Mouse (Mus musculus): ENCODE measurements around the gene Rbm45. TPM values are rescaled to one million over a fixed set of nuclear protein-coding genes. Genes with fewer than 3 reads are reported as not detected.

Rbm45 gene
- polyA plus RNA-seq, 1 experiment, result 8.9 TPM

DNA sequence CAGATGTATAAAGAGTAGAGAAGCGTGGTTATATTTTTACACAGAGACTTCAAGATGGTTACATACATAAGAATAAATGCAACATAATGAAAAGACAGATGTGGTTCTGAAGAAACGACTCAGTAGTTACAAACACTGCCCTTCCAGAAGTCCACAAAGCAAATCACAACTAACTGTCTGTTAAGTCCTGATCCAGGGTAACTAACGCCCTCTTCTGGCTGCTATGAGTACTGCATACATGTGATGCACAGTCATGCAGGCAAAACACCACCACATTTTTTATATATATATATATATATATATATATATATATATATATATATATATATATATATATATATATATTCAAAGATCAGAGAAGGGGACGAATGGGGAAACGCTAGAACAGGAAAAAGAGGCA, 35.2 kb upstream of the Rbm45 start:
- H3K27me3 ChIP-seq (replicated peaks; ENCODE audit: control insufficient read depth, insufficient read depth, low read length), result no peaks in the 10 kb centered on the region; the same call in 1 of the 2 replicates
- no peaks in the 10 kb centered on the region for H3K36me3 ChIP-seq (ENCODE audit: control insufficient read depth, insufficient read depth, low read length)
- H3K4me1 ChIP-seq (ENCODE audit: control insufficient read depth, insufficient read depth, low read length), result 0 out of 2 replicates have a peak, but pooled peaks cover 3% of the 10 kb centered on the region
- no peak overlapping the region for H3K4me3 ChIP-seq (ENCODE audit: insufficient read depth, low read depth, low read length)
- WGBS, result 79% methylated on average over 5 of the region's 5 CpGs
- no peak for TF ChIP-seq POLR2A (IDR thresholded peaks at IDR 0.05; ENCODE audit: low read depth, low read length)
- no peak for TF ChIP-seq CTCF (conservative IDR thresholded peaks at IDR 0.05; ENCODE audit: insufficient read depth, insufficient read length, low read depth, low read length)
- H3K27ac ChIP-seq (ENCODE audit: insufficient read depth, low read depth, low read length), result no peak overlapping the region
- no peak for DNase-seq

DNA sequence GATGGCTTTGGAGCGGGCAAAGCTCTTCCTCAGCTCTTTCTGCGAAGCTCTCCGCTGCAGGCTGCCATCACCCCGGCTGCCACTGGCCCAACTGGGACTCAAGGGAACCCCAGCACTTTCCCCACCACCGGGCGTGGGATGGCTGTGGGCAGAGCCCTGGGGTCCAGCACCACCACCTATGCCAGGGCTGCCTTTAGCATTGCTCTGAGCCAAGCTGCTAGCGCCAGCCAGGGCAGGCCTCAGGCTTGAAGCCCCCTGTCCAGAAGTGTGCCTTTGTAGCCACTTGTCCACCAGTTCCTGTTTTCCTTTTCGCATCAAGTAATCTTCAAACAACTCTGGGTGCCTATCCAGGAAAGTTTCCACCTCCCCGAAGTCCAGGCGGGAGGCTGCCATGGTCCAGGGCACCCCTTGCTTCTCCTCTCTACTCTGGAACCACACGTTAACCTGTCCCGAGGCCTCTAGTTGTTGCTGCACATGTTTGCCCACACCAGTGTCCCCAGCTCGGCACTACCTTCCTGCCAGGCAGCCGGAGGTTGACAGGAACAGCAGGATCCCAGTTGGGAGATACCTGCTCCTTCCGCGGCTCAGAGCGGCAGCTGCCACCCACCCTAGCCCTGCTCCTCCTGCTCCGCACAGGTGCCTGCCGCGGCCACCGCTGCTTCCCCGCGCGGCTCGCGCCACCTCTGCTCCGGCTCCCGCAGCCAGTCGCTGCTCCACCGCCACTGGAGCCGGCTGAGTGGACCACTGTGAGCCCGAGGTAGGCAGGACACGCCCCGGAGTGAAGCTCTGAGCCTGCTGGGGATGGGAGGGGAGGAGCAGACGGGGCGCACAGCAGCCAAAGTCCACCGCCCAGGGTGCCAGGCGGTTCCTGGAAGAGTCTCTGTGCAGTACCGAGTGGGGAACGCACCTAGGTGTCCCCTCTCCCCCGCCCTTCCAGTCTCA, 31.3 kb upstream of the Rbm45 start, which contains the start of gene Pde11a:
Gene Pde11a, minus strand, starts transcription at position 560 of the 942 bp plus-strand sequence.
- H3K4me3 ChIP-seq (ENCODE audit: insufficient read depth, low read depth, low read length), result peak within 1 kb of the TSS; percentile 49
- no peaks in the 10 kb centered on the region for H3K27me3 ChIP-seq (replicated peaks; ENCODE audit: control insufficient read depth, insufficient read depth, low read length)
- peak; percentile 92 for DNase-seq
- TF ChIP-seq CTCF (conservative IDR thresholded peaks at IDR 0.05; ENCODE audit: insufficient read depth, insufficient read length, low read depth, low read length) (no peak), POLR2A (IDR thresholded peaks at IDR 0.05; ENCODE audit: low read depth, low read length) (no peak)
- no peak within 1 kb of the TSS for H3K27ac ChIP-seq (ENCODE audit: insufficient read depth, low read depth, low read length)
- 0 out of 2 replicates have a peak, but pooled peaks cover 3% of the 10 kb centered on the region for H3K4me1 ChIP-seq (ENCODE audit: control insufficient read depth, insufficient read depth, low read length)
- no peaks in the 10 kb centered on the region for H3K36me3 ChIP-seq (ENCODE audit: control insufficient read depth, insufficient read depth, low read length)
- 18% methylated on average over 41 of the region's 41 CpGs for WGBS

DNA sequence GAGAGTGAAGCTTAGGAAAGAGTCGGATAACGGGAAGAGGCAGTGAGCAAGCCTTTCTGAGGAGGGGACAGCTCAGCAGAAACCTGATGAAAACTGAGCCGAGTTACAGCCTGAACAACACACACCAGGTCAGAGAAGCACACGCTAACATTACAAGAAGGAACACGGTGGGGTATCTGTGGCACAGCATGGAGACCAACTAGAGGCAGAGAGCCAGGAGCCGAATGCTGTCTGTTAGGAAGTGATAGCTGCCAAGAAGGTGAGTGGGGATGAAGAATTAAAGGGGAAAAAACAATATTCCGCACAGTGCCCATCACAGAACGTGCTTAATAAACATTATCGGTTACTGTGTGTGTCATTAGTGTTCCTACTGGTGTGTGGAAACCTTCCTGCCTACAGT, 27.6 kb upstream of the Rbm45 start:
- no peak for TF ChIP-seq POLR2A (IDR thresholded peaks at IDR 0.05; ENCODE audit: low read depth, low read length)
- TF ChIP-seq CTCF (conservative IDR thresholded peaks at IDR 0.05; ENCODE audit: insufficient read depth, insufficient read length, low read depth, low read length), result no peak
- no peak for DNase-seq
- Histone ChIP-seq H3K4me1 (ENCODE audit: control insufficient read depth, insufficient read depth, low read length) (0 out of 2 replicates have a peak, but pooled peaks cover 3% of the 10 kb centered on the region), H3K4me3 (ENCODE audit: insufficient read depth, low read depth, low read length) (no peak overlapping the region), H3K36me3 (ENCODE audit: control insufficient read depth, insufficient read depth, low read length) (no peaks in the 10 kb centered on the region), H3K27me3 (replicated peaks; ENCODE audit: control insufficient read depth, insufficient read depth, low read length) (no peaks in the 10 kb centered on the region), H3K27ac (ENCODE audit: insufficient read depth, low read depth, low read length) (no peak overlapping the region)
- 85% methylated on average over 9 of the region's 9 CpGs for WGBS

DNA sequence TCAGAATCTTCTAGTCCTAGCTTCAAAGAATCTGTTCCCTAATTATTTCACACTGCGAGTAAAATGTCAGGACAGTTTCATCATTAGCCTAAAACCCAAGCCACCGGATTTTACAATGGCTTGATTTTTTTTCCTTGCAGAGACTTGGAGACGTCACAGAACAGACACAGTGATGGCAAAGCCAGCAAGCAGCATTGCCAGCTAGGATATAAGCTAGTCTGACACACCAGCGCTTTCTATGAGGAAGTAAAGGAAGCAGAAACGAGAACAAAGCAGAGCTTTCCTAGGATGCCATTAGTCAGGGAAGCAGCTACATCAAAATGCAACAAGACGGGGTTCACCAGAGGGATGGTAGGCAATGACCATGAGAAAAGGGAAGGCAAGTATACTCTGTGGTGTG, 21.9 kb upstream of the Rbm45 start:
- no peak overlapping the region for H3K4me3 ChIP-seq (ENCODE audit: insufficient read depth, low read depth, low read length)
- no peaks in the 10 kb centered on the region for H3K36me3 ChIP-seq (ENCODE audit: control insufficient read depth, insufficient read depth, low read length)
- H3K27ac ChIP-seq (ENCODE audit: insufficient read depth, low read depth, low read length), result no peak overlapping the region
- WGBS, result 76% methylated on average over 6 of the region's 6 CpGs
- no peaks in the 10 kb centered on the region for H3K27me3 ChIP-seq (replicated peaks; ENCODE audit: control insufficient read depth, insufficient read depth, low read length)
- H3K4me1 ChIP-seq (ENCODE audit: control insufficient read depth, insufficient read depth, low read length), result no peaks in the 10 kb centered on the region
- no peak for DNase-seq
- TF ChIP-seq CTCF (conservative IDR thresholded peaks at IDR 0.05; ENCODE audit: insufficient read depth, insufficient read length, low read depth, low read length) (no peak), POLR2A (IDR thresholded peaks at IDR 0.05; ENCODE audit: low read depth, low read length) (no peak)

DNA sequence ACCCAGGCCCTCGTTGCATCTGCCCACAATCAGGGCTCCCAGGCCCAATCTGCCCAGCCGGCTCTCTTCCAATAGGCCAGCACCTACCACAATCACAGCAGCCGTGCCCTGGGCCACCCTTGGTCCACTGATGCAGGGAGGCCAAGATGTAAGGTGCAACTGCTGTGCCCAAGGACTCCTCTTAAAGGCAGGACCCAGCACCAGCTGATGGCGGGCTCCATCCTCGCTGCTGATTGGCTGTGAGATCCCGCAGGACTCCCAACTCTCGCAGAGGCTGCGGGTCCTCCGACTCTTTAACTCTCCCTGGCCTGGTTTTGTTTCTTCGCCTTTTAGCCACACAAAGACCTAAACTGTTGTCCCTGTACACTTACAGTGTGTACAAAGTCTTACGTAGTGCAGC, 9.6 kb upstream of the Rbm45 start, which contains the start of gene Cyct:
Gene Cyct, minus strand, starts transcription at position 225 of the 400 bp plus-strand sequence.
- 90% methylated on average over 11 of the region's 11 CpGs for WGBS
- TF ChIP-seq POLR2A (IDR thresholded peaks at IDR 0.05; ENCODE audit: low read depth, low read length) (no peak), CTCF (conservative IDR thresholded peaks at IDR 0.05; ENCODE audit: insufficient read depth, insufficient read length, low read depth, low read length) (no peak)
- no peak for DNase-seq
- Histone ChIP-seq H3K27me3 (replicated peaks; ENCODE audit: control insufficient read depth, insufficient read depth, low read length) (no peaks in the 10 kb centered on the region), H3K27ac (ENCODE audit: insufficient read depth, low read depth, low read length) (no peak within 1 kb of the TSS), H3K4me1 (ENCODE audit: control insufficient read depth, insufficient read depth, low read length) (no peaks in the 10 kb centered on the region), H3K4me3 (ENCODE audit: insufficient read depth, low read depth, low read length) (no peak within 1 kb of the TSS), H3K36me3 (ENCODE audit: control insufficient read depth, insufficient read depth, low read length) (no peaks in the 10 kb centered on the region)

DNA sequence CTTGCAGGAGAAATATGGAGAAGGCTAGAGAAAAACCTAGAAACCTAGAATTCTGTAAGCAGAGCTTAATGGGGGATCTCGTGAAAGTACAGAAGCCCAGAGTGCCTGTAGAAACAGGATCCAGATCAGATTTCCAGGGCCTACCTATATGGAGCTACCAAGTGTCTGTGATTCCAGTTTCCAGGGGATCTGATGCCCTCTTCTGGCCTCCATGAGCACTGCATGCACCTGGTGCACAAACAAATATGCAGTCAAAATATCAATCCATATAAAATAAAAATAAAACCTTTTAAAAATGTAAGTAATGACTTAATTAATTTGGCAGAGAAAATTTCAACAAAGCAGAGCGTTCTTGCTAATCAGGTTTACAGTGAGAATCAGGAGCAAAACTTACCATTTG, 7.7 kb upstream of the Rbm45 start:
- Histone ChIP-seq H3K27me3 (replicated peaks; ENCODE audit: control insufficient read depth, insufficient read depth, low read length) (no peaks in the 10 kb centered on the region), H3K36me3 (ENCODE audit: control insufficient read depth, insufficient read depth, low read length) (no peaks in the 10 kb centered on the region), H3K4me1 (ENCODE audit: control insufficient read depth, insufficient read depth, low read length) (no peaks in the 10 kb centered on the region), H3K27ac (ENCODE audit: insufficient read depth, low read depth, low read length) (no peak overlapping the region), H3K4me3 (ENCODE audit: insufficient read depth, low read depth, low read length) (no peak overlapping the region)
- peak; percentile 43 for DNase-seq
- TF ChIP-seq POLR2A (IDR thresholded peaks at IDR 0.05; ENCODE audit: low read depth, low read length), result no peak
- TF ChIP-seq CTCF (conservative IDR thresholded peaks at IDR 0.05; ENCODE audit: insufficient read depth, insufficient read length, low read depth, low read length), result peak; percentile 54; the same call in 1 of the 2 replicates
- 65% methylated on average over 2 of the region's 2 CpGs for WGBS

DNA sequence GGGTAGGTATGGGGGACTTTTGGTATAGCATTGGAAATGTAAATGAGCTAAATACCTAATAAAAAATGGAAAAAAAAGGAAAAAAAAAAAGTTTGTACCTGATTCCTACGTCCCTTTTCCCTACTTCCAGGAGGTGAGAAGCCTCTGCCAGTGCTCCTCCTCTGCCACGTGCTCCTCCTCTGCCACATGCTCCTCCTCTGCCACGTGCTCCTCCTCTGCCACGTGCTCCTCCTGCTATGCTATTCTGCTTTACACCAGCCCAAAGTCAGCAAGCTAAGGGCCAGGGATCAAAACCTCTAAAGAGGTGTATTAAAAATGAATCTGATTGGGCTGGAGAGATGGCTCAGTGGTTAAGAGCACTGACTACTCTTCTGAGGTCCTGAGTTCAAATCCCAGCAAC, 4.0 kb upstream of the Rbm45 start:
- Histone ChIP-seq H3K27ac (ENCODE audit: insufficient read depth, low read depth, low read length) (no peak overlapping the region), H3K27me3 (replicated peaks; ENCODE audit: control insufficient read depth, insufficient read depth, low read length) (no peaks in the 10 kb centered on the region), H3K4me1 (ENCODE audit: control insufficient read depth, insufficient read depth, low read length) (no peaks in the 10 kb centered on the region), H3K36me3 (ENCODE audit: control insufficient read depth, insufficient read depth, low read length) (no peaks in the 10 kb centered on the region), H3K4me3 (ENCODE audit: insufficient read depth, low read depth, low read length) (no peak overlapping the region)
- no peak for DNase-seq
- WGBS, result 69% methylated on average over 4 of the region's 4 CpGs
- TF ChIP-seq POLR2A (IDR thresholded peaks at IDR 0.05; ENCODE audit: low read depth, low read length) (no peak), CTCF (conservative IDR thresholded peaks at IDR 0.05; ENCODE audit: insufficient read depth, insufficient read length, low read depth, low read length) (no peak)
